Mouse (Mus musculus) E14TG2a.4 (cell line): ENCODE results near the gene Naaladl1.
A peak's percentile ranks its signal among the peaks of the same experiment; 100 is the strongest.

Experiments used
- CTCF ChIP-seq: conservative IDR thresholded peaks from 2 replicates; pipeline ENCODE4 v1.5.1; 2014; ENCODE audit warnings: low read length
- NANOG ChIP-seq: IDR thresholded peaks from 2 replicates; pipeline ENCODE4 v1.6.1; 2014; ENCODE audit warnings: borderline replicate concordance, low read length, mixed read lengths
- POU5F1 ChIP-seq: IDR thresholded peaks from 2 replicates; pipeline ENCODE4 v1.6.1; 2014; ENCODE audit warnings: low read length, borderline replicate concordance

DNA sequence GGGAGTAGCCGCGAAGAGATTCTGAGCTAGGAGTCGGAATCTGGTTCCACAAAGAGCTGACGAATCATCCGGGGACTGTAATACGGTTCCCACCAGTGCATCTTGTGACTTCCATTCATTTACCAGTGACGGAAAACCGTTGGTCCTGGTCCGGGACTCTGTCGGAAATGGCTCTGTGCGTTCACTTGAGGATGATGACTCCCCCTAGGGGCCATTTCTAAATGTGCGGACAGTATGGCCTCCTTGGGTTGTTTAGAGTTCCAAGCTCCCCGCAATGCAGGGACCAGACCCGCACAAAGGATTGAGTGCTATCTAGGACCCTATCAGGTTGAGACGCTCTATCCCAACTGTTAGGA lies 35.8 kb downstream of the Naaladl1 start, which contains the start of gene Arl2:
- TF ChIP-seq CTCF (peak; percentile 62), NANOG (no peak), POU5F1 (no peak)
